Mouse (Mus musculus): ENCODE measurements around the gene Zbtb11. TPM values are rescaled to one million over a fixed set of nuclear protein-coding genes. Genes with fewer than 3 reads are reported as not detected.

Zbtb11 gene
- polyA plus RNA-seq, 1 experiment from 2014 or later, result 8.7 TPM

GRCm38 (mm10) chr16:56012789-56013743, 39.4 kb downstream of the Zbtb11 start:
- no peak overlapping the region for H3K4me2 ChIP-seq
- no peak for ATAC-seq (ENCODE audit: insufficient read depth)
- no peaks in the 10 kb centered on the region for H3K4me1 ChIP-seq (replicated peaks)
- H3K4me3 ChIP-seq (replicated peaks), result no peak overlapping the region
- H3K27ac ChIP-seq (replicated peaks), result no peak overlapping the region
- no peaks in the 10 kb centered on the region for H3K27me3 ChIP-seq
- no peaks in the 10 kb centered on the region for H3K9me3 ChIP-seq (replicated peaks)
- 86% methylated on average over 10 of the region's 10 CpGs for WGBS (ENCODE audit: insufficient replicate concordance)
- peaks cover 58% of the 10 kb centered on the region for H3K36me3 ChIP-seq (replicated peaks)
- no peak overlapping the region for H3K9ac ChIP-seq

- no peak overlapping the region for H3K4me2 ChIP-seq
- H3K9me3 ChIP-seq (replicated peaks), result no peaks in the 10 kb centered on the region
- WGBS (ENCODE audit: insufficient replicate concordance), result 76% methylated on average over 7 of the region's 7 CpGs
- H3K4me3 ChIP-seq (replicated peaks), result no peak overlapping the region
- no peak for ATAC-seq (ENCODE audit: insufficient read depth)
- H3K4me1 ChIP-seq (replicated peaks), result no peaks in the 10 kb centered on the region
- H3K27ac ChIP-seq (replicated peaks), result no peak overlapping the region
- H3K36me3 ChIP-seq (replicated peaks), result peaks cover 63% of the 10 kb centered on the region
- H3K9ac ChIP-seq, result no peak overlapping the region
- no peaks in the 10 kb centered on the region for H3K27me3 ChIP-seq
Measured at GRCm38 (mm10) chr16:56014076-56014475, 40.4 kb downstream of the Zbtb11 start.

- H3K27ac ChIP-seq (replicated peaks), result no peak overlapping the region
- peaks cover 66% of the 10 kb centered on the region for H3K36me3 ChIP-seq (replicated peaks)
- no peaks in the 10 kb centered on the region for H3K4me1 ChIP-seq (replicated peaks)
- ATAC-seq (ENCODE audit: insufficient read depth), result no peak
- no peak overlapping the region for H3K4me3 ChIP-seq (replicated peaks)
- WGBS (ENCODE audit: insufficient replicate concordance), result 92% methylated on average over 7 of the region's 7 CpGs
- no peak overlapping the region for H3K9ac ChIP-seq
- H3K9me3 ChIP-seq (replicated peaks), result no peaks in the 10 kb centered on the region
- H3K27me3 ChIP-seq, result no peaks in the 10 kb centered on the region
- no peak overlapping the region for H3K4me2 ChIP-seq
Measured at GRCm38 (mm10) chr16:56019660-56020059, 46.0 kb downstream of the Zbtb11 start.

- Histone ChIP-seq H3K4me2 (peak overlapping the region; percentile 85), H3K9ac (peak overlapping the region; percentile 94), H3K27ac (replicated peaks) (peak overlapping the region; percentile 94; the same call in 1 of the 2 replicates), H3K36me3 (replicated peaks) (peaks cover 34% of the 10 kb centered on the region), H3K9me3 (replicated peaks) (no peaks in the 10 kb centered on the region), H3K4me1 (replicated peaks) (peaks cover 29% of the 10 kb centered on the region), H3K4me3 (replicated peaks) (peak overlapping the region; percentile 98), H3K27me3 (no peaks in the 10 kb centered on the region)
- ATAC-seq (ENCODE audit: insufficient read depth), result no peak
- 23% methylated on average over 12 of the region's 12 CpGs for WGBS (ENCODE audit: insufficient replicate concordance)
Measured at GRCm38 (mm10) chr16:56027854-56028629, 54.4 kb downstream of the Zbtb11 start.

GRCm38 (mm10) chr16:56028722-56029551, 55.3 kb downstream of the Zbtb11 start:
- H3K4me1 ChIP-seq (replicated peaks), result peaks cover 29% of the 10 kb centered on the region
- peak; percentile 94 for ATAC-seq (ENCODE audit: insufficient read depth)

GRCm38 (mm10) chr16:56029661-56030082, 56.0 kb downstream of the Zbtb11 start, which contains the start of gene Pcnp:
Gene Pcnp, minus strand, starts transcription at chr16:56029739.
- peak within 1 kb of the TSS; percentile 85 for H3K4me2 ChIP-seq
- H3K27ac ChIP-seq (replicated peaks), result peak within 1 kb of the TSS; percentile 94
- H3K9me3 ChIP-seq (replicated peaks), result no peaks in the 10 kb centered on the region
- peak; percentile 99 for ATAC-seq (ENCODE audit: insufficient read depth)
- H3K4me3 ChIP-seq (replicated peaks), result peak within 1 kb of the TSS; percentile 98
- H3K36me3 ChIP-seq (replicated peaks), result peaks cover 43% of the 10 kb centered on the region
- peaks cover 32% of the 10 kb centered on the region for H3K4me1 ChIP-seq (replicated peaks)
- under 1% methylated on average over 39 of the region's 39 CpGs for WGBS (ENCODE audit: insufficient replicate concordance)
- peak within 1 kb of the TSS; percentile 94 for H3K9ac ChIP-seq
- H3K27me3 ChIP-seq, result no peaks in the 10 kb centered on the region

More at GRCm38 (mm10) chr16:56028722-56029551, 55.3 kb downstream of the Zbtb11 start:
- WGBS (ENCODE audit: insufficient replicate concordance), result under 1% methylated on average over 62 of the region's 62 CpGs
- Histone ChIP-seq H3K27me3 (no peaks in the 10 kb centered on the region), H3K4me2 (peak overlapping the region; percentile 85), H3K36me3 (replicated peaks) (peaks cover 40% of the 10 kb centered on the region), H3K27ac (replicated peaks) (peak overlapping the region; percentile 94), H3K9me3 (replicated peaks) (no peaks in the 10 kb centered on the region), H3K4me3 (replicated peaks) (peak overlapping the region; percentile 98), H3K9ac (peak overlapping the region; percentile 94)

- H3K9me3 ChIP-seq (replicated peaks), result no peaks in the 10 kb centered on the region
- H3K27ac ChIP-seq (replicated peaks), result no peak overlapping the region
- WGBS (ENCODE audit: insufficient replicate concordance), result 87% methylated on average over 6 of the region's 6 CpGs
- H3K4me3 ChIP-seq (replicated peaks), result no peak overlapping the region
- H3K36me3 ChIP-seq (replicated peaks), result peaks cover 32% of the 10 kb centered on the region
- H3K27me3 ChIP-seq, result no peaks in the 10 kb centered on the region
- no peak for ATAC-seq (ENCODE audit: insufficient read depth)
- H3K4me1 ChIP-seq (replicated peaks), result peaks cover 42% of the 10 kb centered on the region
- H3K4me2 ChIP-seq, result no peak overlapping the region
- H3K9ac ChIP-seq, result no peak overlapping the region
Measured at GRCm38 (mm10) chr16:56034566-56034965, 60.9 kb downstream of the Zbtb11 start.

- peaks cover 32% of the 10 kb centered on the region for H3K36me3 ChIP-seq (replicated peaks)
- H3K9me3 ChIP-seq (replicated peaks), result no peaks in the 10 kb centered on the region
- peaks cover 29% of the 10 kb centered on the region for H3K4me1 ChIP-seq (replicated peaks)
- no peak for ATAC-seq (ENCODE audit: insufficient read depth)
- no peaks in the 10 kb centered on the region for H3K27me3 ChIP-seq
- peak overlapping the region; percentile 81 for H3K9ac ChIP-seq
- peak overlapping the region; percentile 69 for H3K4me2 ChIP-seq
- H3K4me3 ChIP-seq (replicated peaks), result peak overlapping the region; percentile 86
- 26% methylated on average over 6 of the region's 6 CpGs for WGBS (ENCODE audit: insufficient replicate concordance)
- no peak overlapping the region for H3K27ac ChIP-seq (replicated peaks)
Measured at GRCm38 (mm10) chr16:56036501-56036900, 62.8 kb downstream of the Zbtb11 start.

- peak within 1 kb of the TSS; percentile 86 for H3K4me3 ChIP-seq (replicated peaks)
- WGBS (ENCODE audit: insufficient replicate concordance), result under 1% methylated on average over 63 of the region's 63 CpGs
- H3K4me1 ChIP-seq (replicated peaks), result peaks cover 29% of the 10 kb centered on the region
- H3K36me3 ChIP-seq (replicated peaks), result peaks cover 26% of the 10 kb centered on the region
- H3K9me3 ChIP-seq (replicated peaks), result no peaks in the 10 kb centered on the region
- peak within 1 kb of the TSS; percentile 86 for H3K27ac ChIP-seq (replicated peaks)
- no peaks in the 10 kb centered on the region for H3K27me3 ChIP-seq
- H3K9ac ChIP-seq, result peak within 1 kb of the TSS; percentile 81
- peak; percentile 99 for ATAC-seq (ENCODE audit: insufficient read depth)
- H3K4me2 ChIP-seq, result peak within 1 kb of the TSS; percentile 69
Measured at GRCm38 (mm10) chr16:56037138-56038010, 63.7 kb downstream of the Zbtb11 start, which contains the start of gene Trmt10c. Gene Trmt10c, minus strand, starts transcription at chr16:56037819.
